ENCODE assay signal across 8 mouse cellular contexts in genomic region chr13:92609486-92610310, GRCm38 (mm10). TPM values are rescaled to one million over a fixed set of nuclear protein-coding genes. Genes with fewer than 3 reads are reported as not detected.
DNase-seq lines count a peak whose midpoint lies in the region; ATAC-seq and TF ChIP-seq lines count a peak whose summit lies in the region.

No protein-coding gene starts in this region.

- no peaks in the 10 kb centered on the region for H3K27me3 ChIP-seq in heart, adult 2 months (ENCODE audit: control insufficient read depth, insufficient read depth, low read length)
- H3K27me3 ChIP-seq in neural tube, embryonic 15.5 days (replicated peaks), result no peaks in the 10 kb centered on the region

- peak overlapping the region; percentile 100 for H3K4me3 ChIP-seq in left cerebral cortex, adult 2 months
- H3K4me3 ChIP-seq in heart, adult 2 months, result peak overlapping the region; percentile 91
- H3K4me3 ChIP-seq in lung, adult 2 months (replicated peaks; ENCODE audit: extremely low read depth, low read depth, low read length), result peak overlapping the region; percentile 80
- H3K4me3 ChIP-seq in neural tube, embryonic 15.5 days (replicated peaks), result peak overlapping the region; percentile 87

- no peak for TF ChIP-seq CTCF in left cerebral cortex, adult 2 months (IDR thresholded peaks at IDR 0.05)
- no peak for TF ChIP-seq CTCF in heart, adult 2 months (IDR thresholded peaks at IDR 0.05)
- TF ChIP-seq CTCF in lung, adult 2 months (IDR thresholded peaks at IDR 0.05; ENCODE audit: insufficient read depth, low read length), result no peak

- no peaks in the 10 kb centered on the region for H3K9me3 ChIP-seq in neural tube, embryonic 15.5 days (replicated peaks)

- H3K79me2 ChIP-seq in heart, adult 2 months (replicated peaks; ENCODE audit: control insufficient read depth, insufficient read depth, low read length), result no peaks in the 10 kb centered on the region

- TF ChIP-seq EP300 in heart, adult 2 months (IDR thresholded peaks at IDR 0.05; ENCODE audit: insufficient read depth, low read depth, low read length), result no peak

- 4% methylated on average over 13 of the region's 13 CpGs for WGBS in heart, adult 2 months
- 3% methylated on average over 13 of the region's 13 CpGs for WGBS in lung, adult 2 months
- 13% methylated on average over 13 of the region's 13 CpGs for WGBS in neural tube, embryonic 15.5 days

- peak; percentile 76 for TF ChIP-seq POLR2A in heart, adult 2 months (IDR thresholded peaks at IDR 0.05; ENCODE audit: insufficient read depth, low read depth, low read length)
- 0 out of 2 replicates have a peak, but pooled peaks have one; percentile 9 for TF ChIP-seq POLR2A in lung, adult 2 months (IDR thresholded peaks at IDR 0.05; ENCODE audit: borderline replicate concordance, extremely low read depth, low read depth, low read length)

- peak overlapping the region; percentile 94 for H3K4me2 ChIP-seq in neural tube, embryonic 15.5 days

- peak overlapping the region; percentile 87 for H3K9ac ChIP-seq in heart, adult 2 months (ENCODE audit: low read depth, low read length)
- H3K9ac ChIP-seq in neural tube, embryonic 15.5 days (replicated peaks), result peak overlapping the region; percentile 85; the same call in 1 of the 2 replicates

- H3K27ac ChIP-seq in left cerebral cortex, adult 2 months, result peak overlapping the region; percentile 94
- H3K27ac ChIP-seq in heart, adult 2 months, result peak overlapping the region; percentile 98
- H3K27ac ChIP-seq in neural tube, embryonic 15.5 days (replicated peaks), result peak overlapping the region; percentile 88

- ATAC-seq in neural tube, embryonic 15.5 days (ENCODE audit: low FRiP score), result no peak

- H3K4me1 ChIP-seq in heart, adult 2 months (ENCODE audit: control insufficient read depth, insufficient read depth, low read length), result peaks cover 3% of the 10 kb centered on the region
- no peaks in the 10 kb centered on the region; the same call in 1 of the 2 replicates for H3K4me1 ChIP-seq in lung, adult 2 months (ENCODE audit: control insufficient read depth, insufficient read depth, low read length)
- H3K4me1 ChIP-seq in neural tube, embryonic 15.5 days, result peaks cover 26% of the 10 kb centered on the region

- H3K36me3 ChIP-seq in heart, adult 2 months (ENCODE audit: control insufficient read depth, insufficient read depth, low read length), result no peaks in the 10 kb centered on the region
- H3K36me3 ChIP-seq in neural tube, embryonic 15.5 days, result no peaks in the 10 kb centered on the region

- peak in 1 of 2 experiments; percentile 21 for DNase-seq in left cerebral cortex, adult 2 months (ENCODE audit: extremely low spot score in 1 of 2, low spot score in 2 of 2)
- DNase-seq in left cerebral cortex, adult 18-20 months (ENCODE audit: low spot score in 2 of 2), result no peak
- peak; percentile 59 for DNase-seq in embryo, embryonic 11 days
- DNase-seq in heart, adult 2 months, result peak; percentile 73 to 74
- DNase-seq in kidney, adult 11 months, result peak; percentile 59
- DNase-seq in lung, adult 2 months, result peak; percentile 50
- DNase-seq in yolk sac, embryonic 10.5 days (ENCODE audit: low spot score), result peak; percentile 79

- intact Hi-C loops in left cerebral cortex, adult 2 months (cut with DNase I), result loop anchor here (5.0 kb wide), 1 partner anchor 77 kb away; the partner anchor contains the start of gene Zfyve16
- intact Hi-C loops in heart, adult 2 months (cut with DNase I), result loop anchor here (1.0 to 5.0 kb wide), 4 partner anchors 15 to 77 kb away; partner anchors contain the start of gene Zfyve16

RNA-seq across cellular contexts. Expression of gene Serinc5, which starts 1.2 kb away (rescaled TPM):
- total RNA-seq in left cerebral cortex, adult 2 months (2021), result 10 to 100 TPM; 62.3 to 62.4 TPM
- 10 to 100 TPM; 49.0 to 54.6 TPM for total RNA-seq in left cerebral cortex, adult 18-20 months (2021)
- total RNA-seq in heart, adult 2 months (2021), result 10 to 100 TPM; 12.0 to 12.4 TPM
- polyA plus RNA-seq in heart, adult 2 months (2012; rRNA removed), result 10.3 and 15.3 TPM in 2 replicates
- 28.4 and 38.3 TPM in 2 replicates for polyA plus RNA-seq in lung, adult 2 months (2012; rRNA removed)
- 16.1 and 16.6 TPM in 2 replicates for polyA plus RNA-seq in neural tube, embryonic 15.5 days (2015; fragmentation: Nextera tagmentation; extraction: Ambion mirVana)

RNA-seq across cellular contexts. Expression of gene Spz1, which starts 33.7 kb away (rescaled TPM):
- total RNA-seq in left cerebral cortex, adult 2 months (2021), result not detected
- not detected for total RNA-seq in left cerebral cortex, adult 18-20 months (2021)
- total RNA-seq in heart, adult 2 months (2021), result not detected
- 0.23 and 0.31 TPM in 2 replicates for polyA plus RNA-seq in heart, adult 2 months (2012; rRNA removed)
- polyA plus RNA-seq in lung, adult 2 months (2012; rRNA removed), result not detected in 2 replicates
- not detected in 2 replicates for polyA plus RNA-seq in neural tube, embryonic 15.5 days (2015; fragmentation: Nextera tagmentation; extraction: Ambion mirVana)

Comparison
In these comparisons a context has a peak if more than half of its experiments do, and no peak if none do; other contexts are left out.
1. DNase-seq: peak in embryo, embryonic 11 days (single experiment), heart, adult 2 months (2 of 2), kidney, adult 11 months (single experiment), lung, adult 2 months (single experiment) and yolk sac, embryonic 10.5 days (single experiment); none in left cerebral cortex, adult 18-20 months (0 of 2).
2. Peak in every context shown above with its lines, with median percentiles within 50 percentile points of each other: H3K27ac ChIP-seq and H3K4me3 ChIP-seq.